1 mouse cellular context compared by ENCODE assay signal in genomic region chr2:119242548-119242947, GRCm38 (mm10).
TF ChIP-seq lines count a peak whose summit lies in the region.

No protein-coding gene starts in this region.

TF ChIP-seq in MEL, 35 proteins besides CTCF, POLR2A, EP300 and RAD21 (continued from another document):
- TF ChIP-seq TBP (IDR thresholded peaks at IDR 0.05; ENCODE audit: low read depth, low read length) (no peak), BHLHE40 (IDR thresholded peaks at IDR 0.05; ENCODE audit: borderline replicate concordance, low read depth, low read length) (no peak), MAFK (IDR thresholded peaks at IDR 0.05; ENCODE audit: borderline replicate concordance, low read depth, low read length) (no peak), ZC3H11A (IDR thresholded peaks at IDR 0.05; ENCODE audit: low read depth, low read length) (no peak), MAX (IDR thresholded peaks at IDR 0.05; ENCODE audit: low read length) (no peak), MXI1 (IDR thresholded peaks at IDR 0.05; ENCODE audit: low read depth, low read length) (no peak), SIN3A (IDR thresholded peaks at IDR 0.05; ENCODE audit: low read length) (no peak), GABPA (IDR thresholded peaks at IDR 0.05; ENCODE audit: low read depth, low read length) (no peak), SMC3 (IDR thresholded peaks at IDR 0.05; ENCODE audit: low read depth, low read length) (no peak), MYC (IDR thresholded peaks at IDR 0.05; ENCODE audit: low read depth, low read length) (no peak), TAL1 (IDR thresholded peaks at IDR 0.05; ENCODE audit: low read length) (no peak), KAT2A (conservative IDR thresholded peaks at IDR 0.05; ENCODE audit: low read depth, low read length) (no peak), USF2 (IDR thresholded peaks at IDR 0.05; ENCODE audit: borderline replicate concordance in 1 of 2, insufficient read depth in 1 of 2, low read depth in 1 of 2, low read length in 2 of 2) (no peak), ETS1 (IDR thresholded peaks at IDR 0.05; ENCODE audit: low read depth, low read length) (no peak), MEF2A (IDR thresholded peaks at IDR 0.05; ENCODE audit: extremely low read depth, insufficient replicate concordance, low read depth, low read length, poor library complexity, severe bottlenecking) (no peak), GATA1 (IDR thresholded peaks at IDR 0.05; ENCODE audit: low read depth, low read length) (no peak), MAZ (IDR thresholded peaks at IDR 0.05; ENCODE audit: low read depth, low read length) (no peak)
